Mouse (Mus musculus) embryonic stem cell, embryonic (primary cell): Measurements from ENCODE around the gene Psme2.

Experiments used
- CTCF ChIA-PET, 4 experiments: fragments of 300-600 bp in 2 of 4; fragments of 350-600 bp in 2 of 4; sonication (Branson Sonifier 250); formaldehyde crosslinking; loops; one replicate each; lab custom pipeline; 2022; ENCODE audit warnings: inconsistent platforms in 2 of 4; lab: Charles Lee
- POLR2A ChIA-PET, 4 experiments: fragments of 300-600 bp in 2 of 4; fragments of 350-600 bp in 2 of 4; sonication (Branson Sonifier 250); formaldehyde crosslinking; loops; one replicate each; lab custom pipeline; 2022; ENCODE audit warnings: antibody characterized with exemption in 4 of 4, inconsistent platforms in 1 of 4; lab: Charles Lee

The Psme2 gene

GRCm38 (mm10) chr14:55567496-55567895, 23.4 kb downstream of the Psme2 start:
- POLR2A ChIA-PET = interaction anchor here in 2 of 4 experiments (0.8 to 8.6 kb wide), 5 partner anchors 10 to 28 kb away, joined by 3 to 92 read pairs (median 4); partner anchors contain the start of genes Psme1 (in 2 of the 2), Fitm1 (in 1 of the 2), Pck2 (in 1 of the 2) and Psme2 (in 1 of the 2)
- CTCF ChIA-PET = no interaction called here

GRCm38 (mm10) chr14:55565748-55566147, 25.2 kb downstream of the Psme2 start:
- CTCF ChIA-PET = no interaction called here
- POLR2A ChIA-PET = interaction anchor here in 2 of 4 experiments (1.8 to 8.6 kb wide), 3 partner anchors 12 to 26 kb away, joined by 4 to 92 read pairs (median 5); partner anchors contain the start of genes Psme1 (in 2 of the 2), Fitm1 (in 1 of the 2) and Pck2 (in 1 of the 2)

- POLR2A ChIA-PET = interaction anchor here in 3 of 4 experiments (0.6 to 8.6 kb wide), 8 partner anchors 9 to 141 kb away, joined by 3 to 92 read pairs (median 4); partner anchors contain the start of genes Emc9 (in 1 of the 3), Fitm1 (in 1 of the 3), Psme1 (in 1 of the 3) and Psme2 (in 1 of the 3)
- CTCF ChIA-PET = interaction anchor here in 2 of 4 experiments (1.4 to 1.8 kb wide), 2 partner anchors 12 to 15 kb away, joined by 3 to 4 read pairs; partner anchors contain the start of gene Fitm1 (in 1 of the 2)
Observed at GRCm38 (mm10) chr14:55563249-55563648, 27.7 kb downstream of the Psme2 start.

DNA sequence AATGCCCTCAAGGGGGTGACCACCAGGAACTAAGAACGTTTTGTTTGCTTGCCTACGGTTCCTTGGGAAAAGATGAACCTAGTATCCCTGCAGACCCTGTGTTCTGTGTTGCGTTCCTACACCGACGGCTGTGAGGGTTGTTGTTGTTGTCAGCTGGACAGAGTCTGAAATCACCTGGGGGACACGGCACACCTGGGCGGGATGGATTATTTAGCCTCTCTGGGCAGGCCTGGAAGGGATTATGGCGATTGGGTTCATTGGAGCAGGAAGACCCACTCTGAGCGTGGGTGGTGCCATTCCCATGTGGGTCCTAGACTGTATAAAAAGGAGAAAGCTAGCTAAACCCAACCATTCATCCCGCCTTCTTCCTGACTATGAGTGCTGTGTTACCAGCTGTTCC, 29.1 kb downstream of the Psme2 start:
- ChIA-PET POLR2A (interaction anchor here in 2 of 4 experiments (0.8 to 8.6 kb wide), 13 partner anchors 9 to 312 kb away, joined by 3 to 92 read pairs (median 6); partner anchors contain the start of genes Fitm1 (in 2 of the 2), Pck2 (in 2 of the 2), Psme1 (in 2 of the 2) and Carmil3 (in 1 of the 2)), CTCF (interaction anchor here in 1 of 4 experiments (1.4 kb wide), 1 partner anchor 17 kb away, joined by 3 read pairs; no protein-coding TSS in a partner anchor)

DNA sequence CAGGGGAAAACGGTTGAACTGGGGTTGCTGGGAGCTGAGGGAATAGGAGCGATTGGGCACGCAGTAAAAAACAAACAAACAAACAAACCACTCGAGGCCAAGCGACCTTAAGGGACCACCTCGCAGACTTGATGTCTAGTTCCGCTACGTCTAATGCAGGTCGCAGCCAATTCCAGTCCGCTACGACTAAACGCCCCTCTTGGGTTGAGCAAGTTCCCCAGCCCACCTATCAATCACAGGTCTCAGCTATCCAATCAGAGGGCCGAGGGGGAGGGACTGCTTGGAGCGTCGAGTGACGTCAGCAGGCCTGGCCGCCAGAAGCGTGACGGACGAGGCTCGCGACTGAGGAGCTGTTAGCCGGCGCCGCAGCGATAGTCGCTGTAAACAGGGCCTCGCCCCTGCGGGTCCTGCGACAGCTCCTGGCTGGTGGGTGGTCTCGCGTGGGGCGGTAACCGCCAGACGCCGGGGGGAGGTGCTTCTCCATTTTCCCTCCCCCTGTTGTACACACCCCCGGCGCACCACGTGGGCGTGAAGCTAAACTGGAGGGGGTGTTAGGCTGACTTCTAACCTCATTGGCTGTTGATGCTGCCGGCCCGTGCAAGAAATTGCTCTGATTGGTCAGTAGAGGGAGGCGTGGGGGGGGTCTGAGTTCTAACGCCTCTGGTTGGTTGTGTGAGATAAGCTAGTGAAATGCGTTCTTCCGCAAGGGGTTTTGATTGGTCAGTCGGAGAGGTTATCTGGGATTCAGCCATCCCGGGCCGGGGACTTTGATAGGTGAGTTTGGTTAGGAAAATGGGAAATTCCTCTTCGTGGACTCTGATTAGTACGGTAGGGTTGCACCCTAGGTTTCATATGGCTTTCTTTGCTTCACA, 30.5 kb downstream of the Psme2 start, which contains the start of gene A730061H03Rik:
Gene A730061H03Rik (minus strand): TSS at position 205 of the 872 bp plus-strand sequence.
- CTCF ChIA-PET = interaction anchor here (0.5 to 2.3 kb wide), 39 partner anchors 9 to 545 kb away, joined by 3 to 18 read pairs (median 4); partner anchors contain the start of genes Psme1 (in 2 of the 4), Rabggta (in 2 of the 4), Dhrs1 (in 1 of the 4) and Dhrs4 (in 1 of the 4)
- POLR2A ChIA-PET = interaction anchor here (0.5 to 8.6 kb wide), 113 partner anchors 9 to 634 kb away, joined by 3 to 92 read pairs (median 5); partner anchors contain the start of genes Psme1 (in 4 of the 4), Emc9 (in 3 of the 4), Gmpr2 (in 3 of the 4) and Nedd8 (in 3 of the 4)

DNA sequence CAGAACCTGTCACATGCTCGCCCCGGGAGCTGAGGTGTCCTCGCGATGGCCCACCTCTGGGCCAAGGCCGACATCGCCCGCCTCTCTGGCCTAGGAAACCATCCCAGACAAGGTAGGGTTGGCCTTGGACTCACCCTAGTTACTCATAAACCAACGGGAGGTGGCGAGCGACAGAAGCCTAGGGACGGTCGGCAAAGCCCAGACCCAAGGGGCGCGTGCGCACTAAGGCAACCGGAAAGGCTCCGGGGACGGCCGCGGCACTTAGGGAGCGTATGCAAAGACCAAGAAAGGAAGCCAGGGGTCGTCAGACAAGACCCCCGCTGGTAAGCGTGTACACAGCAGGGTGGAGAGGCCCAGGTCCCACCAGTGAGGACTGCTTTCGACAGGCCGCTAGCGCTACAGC, 31.1 kb downstream of the Psme2 start, which contains the start of gene Dcaf11:
Gene Dcaf11 (plus strand): TSS at position 208 of the 403 bp plus-strand sequence.
- ChIA-PET POLR2A (interaction anchor here (0.5 to 8.6 kb wide), 92 partner anchors 8 to 633 kb away, joined by 3 to 92 read pairs (median 6); partner anchors contain the start of genes Psme1 (in 4 of the 4), Emc9 (in 3 of the 4), Pck2 (in 3 of the 4) and Psme2 (in 3 of the 4)), CTCF (interaction anchor here in 3 of 4 experiments (0.7 to 3.5 kb wide), 26 partner anchors 8 to 545 kb away, joined by 3 to 18 read pairs (median 6); partner anchors contain the start of genes Dhrs4 (in 1 of the 3), Emc9 (in 1 of the 3), Ngdn (in 1 of the 3) and Pck2 (in 1 of the 3))

DNA sequence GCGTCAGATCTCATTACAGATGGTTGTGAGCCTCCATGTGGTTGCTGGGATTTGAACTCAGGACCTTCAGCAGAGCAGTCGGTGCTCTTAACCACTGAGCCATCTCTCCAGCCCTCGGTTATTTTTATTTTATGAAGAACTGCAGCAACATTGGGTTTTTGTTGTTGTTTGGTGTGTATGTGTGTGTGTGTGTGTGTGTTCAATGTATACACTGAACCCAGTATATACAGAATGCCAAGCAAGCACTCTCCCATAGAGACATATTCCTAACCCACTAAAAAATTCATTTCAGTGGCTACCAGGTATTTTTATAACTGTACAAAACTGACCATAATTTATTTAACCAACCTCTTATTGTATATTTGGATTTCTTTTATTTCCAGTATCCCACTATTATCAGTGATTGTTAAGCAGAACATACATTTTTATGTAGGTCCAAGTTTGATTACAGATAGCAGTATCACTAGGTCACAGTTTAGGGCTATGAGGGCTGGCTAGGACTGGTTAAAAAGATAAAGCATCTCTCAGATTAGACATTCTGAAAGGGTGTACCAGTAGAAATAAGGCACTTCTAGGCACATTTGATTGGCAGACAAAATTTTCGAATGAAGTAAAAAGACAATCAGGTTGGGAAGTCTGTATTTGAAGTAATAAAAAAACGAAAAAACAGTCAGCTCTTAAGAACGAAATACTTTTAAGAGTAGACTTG, 32.0 kb downstream of the Psme2 start:
- ChIA-PET POLR2A (interaction anchor here in 3 of 4 experiments (0.7 to 8.6 kb wide), 32 partner anchors 8 to 481 kb away, joined by 3 to 92 read pairs (median 16); partner anchors contain the start of genes Pck2 (in 3 of the 3), Psme1 (in 3 of the 3), Psme2 (in 3 of the 3) and Rnf31 (in 3 of the 3)), CTCF (interaction anchor here in 3 of 4 experiments (0.5 to 3.5 kb wide), 9 partner anchors 17 to 203 kb away, joined by 3 to 18 read pairs (median 5); partner anchors contain the start of genes Dhrs4 (in 1 of the 3), Ltb4r2 (in 1 of the 3), Pck2 (in 1 of the 3) and Psme2 (in 1 of the 3))

GRCm38 (mm10) chr14:55557587-55557986, 33.3 kb downstream of the Psme2 start:
- POLR2A ChIA-PET = interaction anchor here in 3 of 4 experiments (0.6 to 6.5 kb wide), 18 partner anchors 9 to 480 kb away, joined by 3 to 96 read pairs (median 4); partner anchors contain the start of genes Pck2 (in 2 of the 3), Dhrs4 (in 1 of the 3), Psme2 (in 1 of the 3) and Rnf31 (in 1 of the 3)
- CTCF ChIA-PET = interaction anchor here in 3 of 4 experiments (0.5 to 3.5 kb wide), 13 partner anchors 11 to 460 kb away, joined by 3 to 17 read pairs (median 4); partner anchors contain the start of genes Psme2 (in 2 of the 3), Rnf31 (in 2 of the 3), Dhrs4 (in 1 of the 3) and Emc9 (in 1 of the 3)

DNA sequence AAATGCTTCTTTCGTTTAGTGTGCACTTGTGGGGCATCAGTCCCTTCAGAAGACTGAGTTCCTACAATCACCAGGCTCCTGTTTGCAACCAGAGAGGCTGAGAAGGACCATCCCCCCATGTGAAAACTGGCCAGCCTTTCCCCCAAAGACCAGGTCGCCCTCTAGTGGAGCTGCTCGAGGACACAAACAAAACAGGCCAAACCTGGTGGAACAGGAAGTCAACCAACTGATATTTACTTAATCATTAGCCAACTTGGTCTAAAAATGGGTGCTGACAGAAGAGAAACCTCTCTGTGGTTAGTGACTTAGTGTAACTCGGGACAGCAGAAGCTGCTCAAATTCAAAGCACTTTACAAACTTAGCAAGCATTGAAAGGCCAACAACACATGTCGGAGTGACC, 33.9 kb downstream of the Psme2 start:
- ChIA-PET POLR2A (interaction anchor here in 3 of 4 experiments (0.6 to 6.5 kb wide), 18 partner anchors 8 to 676 kb away, joined by 3 to 96 read pairs (median 4); partner anchors contain the start of genes Pck2 (in 2 of the 3), Dhrs4 (in 1 of the 3), Fitm1 (in 1 of the 3) and Tgm1 (in 1 of the 3)), CTCF (interaction anchor here in 3 of 4 experiments (0.6 to 3.5 kb wide), 15 partner anchors 9 to 478 kb away, joined by 3 to 17 read pairs (median 4); partner anchors contain the start of genes Psme2 (in 2 of the 3), Rnf31 (in 2 of the 3), Dhrs4 (in 1 of the 3) and Nfatc4 (in 1 of the 3))

GRCm38 (mm10) chr14:55555788-55556187, 35.1 kb downstream of the Psme2 start:
- ChIA-PET POLR2A (interaction anchor here in 3 of 4 experiments (0.7 to 6.5 kb wide), 10 partner anchors 9 to 268 kb away, joined by 3 to 96 read pairs (median 4); partner anchors contain the start of genes Pck2 (in 2 of the 3), Psme2 (in 1 of the 3) and Rnf31 (in 1 of the 3)), CTCF (interaction anchor here in 3 of 4 experiments (0.5 to 2.1 kb wide), 9 partner anchors 9 to 268 kb away, joined by 3 to 17 read pairs (median 4); partner anchors contain the start of genes Emc9 (in 1 of the 3), Nfatc4 (in 1 of the 3), Pck2 (in 1 of the 3) and Psme2 (in 1 of the 3))

DNA sequence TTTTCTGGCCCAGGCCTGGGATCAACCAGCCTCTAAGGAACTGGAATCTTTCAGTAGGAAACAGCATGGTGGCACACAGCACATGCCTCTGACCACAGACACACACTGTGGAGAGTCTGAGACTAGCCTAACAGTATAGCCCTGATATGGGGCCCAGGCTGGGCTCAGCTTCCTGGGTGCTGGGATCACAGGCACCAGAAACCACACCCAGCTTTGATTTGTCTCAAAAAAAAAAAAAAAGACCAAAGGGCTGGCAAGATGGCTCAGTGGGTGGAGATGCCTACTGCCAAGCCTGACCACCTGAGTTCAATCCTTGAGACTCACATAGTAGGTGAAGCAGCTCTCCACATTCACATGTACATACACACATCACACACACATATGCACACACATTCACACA, 36.3 kb downstream of the Psme2 start:
- POLR2A ChIA-PET = interaction anchor here in 2 of 4 experiments (0.6 to 6.5 kb wide), 13 partner anchors 9 to 911 kb away, joined by 3 to 96 read pairs (median 3); partner anchors contain the start of genes Pck2 (in 1 of the 2), Psme2 (in 1 of the 2) and Rnf31 (in 1 of the 2)
- CTCF ChIA-PET = interaction anchor here in 2 of 4 experiments (0.6 to 1.1 kb wide), 7 partner anchors 31 to 690 kb away, joined by 3 read pairs; partner anchors contain the start of gene Emc9 (in 1 of the 2)

- ChIA-PET CTCF (interaction anchor here in 2 of 4 experiments (0.9 to 1.8 kb wide), 6 partner anchors 9 to 192 kb away, joined by 3 to 9 read pairs (median 4); partner anchors contain the start of genes A730061H03Rik (in 1 of the 2) and Psme1 (in 1 of the 2)), POLR2A (interaction anchor here in 3 of 4 experiments (0.6 to 6.5 kb wide), 31 partner anchors 8 to 1359 kb away, joined by 3 to 96 read pairs (median 3); partner anchors contain the start of genes A730061H03Rik (in 3 of the 3), Dcaf11 (in 3 of the 3), Pck2 (in 3 of the 3) and Psme2 (in 3 of the 3))
Observed at GRCm38 (mm10) chr14:55551794-55552193, 39.1 kb downstream of the Psme2 start.

GRCm38 (mm10) chr14:55551347-55551746, 39.6 kb downstream of the Psme2 start:
- ChIA-PET POLR2A (interaction anchor here in 3 of 4 experiments (0.6 to 6.5 kb wide), 32 partner anchors 9 to 1359 kb away, joined by 3 to 96 read pairs (median 3); partner anchors contain the start of genes A730061H03Rik (in 3 of the 3), Dcaf11 (in 3 of the 3), Pck2 (in 3 of the 3) and Psme2 (in 3 of the 3)), CTCF (interaction anchor here in 1 of 4 experiments (0.9 to 1.8 kb wide), 4 partner anchors 9 to 193 kb away, joined by 3 to 9 read pairs (median 6); partner anchors contain the start of genes A730061H03Rik and Psme1)

DNA sequence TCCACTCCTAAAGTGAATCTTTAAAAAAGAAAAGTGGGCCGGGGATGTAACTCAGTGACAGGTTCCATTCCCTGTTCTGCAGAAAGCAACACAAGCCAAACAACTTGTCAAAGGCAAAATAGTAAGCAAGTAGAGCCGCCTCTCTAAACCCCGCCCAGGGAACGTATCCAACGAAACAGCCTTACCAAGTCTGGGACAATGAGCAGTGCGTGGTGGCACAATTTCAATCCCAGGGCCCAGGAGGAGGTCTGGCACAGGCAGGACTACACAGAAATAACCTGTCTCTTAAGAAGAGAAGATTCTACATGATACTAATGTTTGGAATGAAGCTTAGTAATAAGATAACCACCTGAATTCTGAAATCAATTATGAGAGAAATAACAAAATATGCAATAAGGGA, 40.7 kb downstream of the Psme2 start:
- CTCF ChIA-PET = no interaction called here

More for the DNA sequence above, 40.7 kb downstream of the Psme2 start:
- POLR2A ChIA-PET = interaction anchor here in 3 of 4 experiments (0.7 to 3.6 kb wide), 9 partner anchors 9 to 571 kb away, joined by 3 to 48 read pairs (median 16); partner anchors contain the start of genes A730061H03Rik (in 3 of the 3), Dcaf11 (in 3 of the 3), Pck2 (in 2 of the 3) and Gzme (in 1 of the 3)
